Mouse (Mus musculus): ENCODE measurements around the gene Ccdc28a.

Ccdc28a gene

GRCm38 (mm10) chr10:18234560-18235401, at the start of gene Ccdc28a:
Ccdc28a (minus strand) TSS chr10:18234998.
- peak; percentile 92 for DNase-seq (ENCODE audit: low read depth)

GRCm38 (mm10) chr10:18283991-18284390, 49.2 kb upstream of the Ccdc28a start:
- no peak for DNase-seq (ENCODE audit: low read depth)

- DNase-seq (ENCODE audit: low read depth), result no peak
Observed at GRCm38 (mm10) chr10:18276090-18276734, 41.4 kb upstream of the Ccdc28a start.

GRCm38 (mm10) chr10:18251345-18251744, 16.5 kb upstream of the Ccdc28a start:
- no peak for DNase-seq (ENCODE audit: low read depth)

GRCm38 (mm10) chr10:18243614-18244013, 8.8 kb upstream of the Ccdc28a start:
- no peak for DNase-seq (ENCODE audit: low read depth)

- no peak for DNase-seq (ENCODE audit: low read depth)
Observed at GRCm38 (mm10) chr10:18237191-18237590, 2.4 kb upstream of the Ccdc28a start.

GRCm38 (mm10) chr10:18236328-18236927, 1.6 kb upstream of the Ccdc28a start:
- no peak for DNase-seq (ENCODE audit: low read depth)

- no peak for DNase-seq (ENCODE audit: low read depth)
Observed at GRCm38 (mm10) chr10:18235402-18235747, 577 bp upstream of the Ccdc28a start.

GRCm38 (mm10) chr10:18233891-18234290, 907 bp downstream of the Ccdc28a start:
- no peak for DNase-seq (ENCODE audit: low read depth)

- DNase-seq (ENCODE audit: low read depth), result no peak
Observed at GRCm38 (mm10) chr10:18224386-18224785, 10.4 kb downstream of the Ccdc28a start.

GRCm38 (mm10) chr10:18219351-18219750, 15.4 kb downstream of the Ccdc28a start:
- DNase-seq (ENCODE audit: low read depth), result no peak

GRCm38 (mm10) chr10:18214124-18214523, 20.7 kb downstream of the Ccdc28a start:
- DNase-seq (ENCODE audit: low read depth), result no peak

- no peak for DNase-seq (ENCODE audit: low read depth)
Observed at GRCm38 (mm10) chr10:18213373-18213772, 21.4 kb downstream of the Ccdc28a start.

GRCm38 (mm10) chr10:18210726-18211125, 24.1 kb downstream of the Ccdc28a start, which contains the start of gene Ect2l:
Ect2l (minus strand) TSS chr10:18210890.
- no peak for DNase-seq (ENCODE audit: low read depth)

GRCm38 (mm10) chr10:18210119-18210518, 24.7 kb downstream of the Ccdc28a start:
- DNase-seq (ENCODE audit: low read depth), result no peak

- no peak for DNase-seq (ENCODE audit: low read depth)
Observed at GRCm38 (mm10) chr10:18204067-18204466, 30.7 kb downstream of the Ccdc28a start.

- DNase-seq (ENCODE audit: low read depth), result no peak
Observed at GRCm38 (mm10) chr10:18202401-18202800, 32.4 kb downstream of the Ccdc28a start.

- no peak for DNase-seq (ENCODE audit: low read depth)
Observed at GRCm38 (mm10) chr10:18200656-18201055, 34.1 kb downstream of the Ccdc28a start.

GRCm38 (mm10) chr10:18199919-18200318, 34.9 kb downstream of the Ccdc28a start:
- no peak for DNase-seq (ENCODE audit: low read depth)

- no peak for DNase-seq (ENCODE audit: low read depth)
Observed at GRCm38 (mm10) chr10:18198286-18199015, 36.3 kb downstream of the Ccdc28a start.

- DNase-seq (ENCODE audit: low read depth), result peak; percentile 70
Observed at GRCm38 (mm10) chr10:18197206-18197979, 37.4 kb downstream of the Ccdc28a start.
